Mouse (Mus musculus): ENCODE results near the gene Lbx1. TPM values are rescaled to one million over a fixed set of nuclear protein-coding genes. Genes with fewer than 3 reads are reported as not detected.

Gene Lbx1
- polyA plus RNA-seq, 1 experiment from 2014 or later, result not detected

- Histone ChIP-seq H3K4me3 (replicated peaks; ENCODE audit: low read length) (no peak overlapping the region), H3K27me3 (replicated peaks; ENCODE audit: control insufficient read depth, insufficient read depth, low read length) (peaks cover 65% of the 10 kb centered on the region), H3K9me3 (ENCODE audit: control insufficient read depth, low read length) (no peaks in the 10 kb centered on the region), H3K9ac (replicated peaks; ENCODE audit: low read depth, low read length) (no peak overlapping the region), H3K27ac (ENCODE audit: low read length) (no peak overlapping the region), H3K4me2 (ENCODE audit: low read length) (no peak overlapping the region), H3K36me3 (ENCODE audit: control insufficient read depth, insufficient read depth) (no peaks in the 10 kb centered on the region), H3K4me1 (replicated peaks; ENCODE audit: control insufficient read depth, insufficient read depth, low read length) (no peaks in the 10 kb centered on the region)
- WGBS, result 1% methylated on average over 29 of the region's 29 CpGs
- no peak for ATAC-seq
These were observed 8.5 kb upstream of the Lbx1 start for GRCm38 (mm10) chr19:45243918-45244700.

- no peak overlapping the region for H3K9ac ChIP-seq (replicated peaks; ENCODE audit: low read depth, low read length)
- H3K27me3 ChIP-seq (replicated peaks; ENCODE audit: control insufficient read depth, insufficient read depth, low read length), result peaks cover 74% of the 10 kb centered on the region
- H3K9me3 ChIP-seq (ENCODE audit: control insufficient read depth, low read length), result no peaks in the 10 kb centered on the region
- no peak overlapping the region for H3K4me3 ChIP-seq (replicated peaks; ENCODE audit: low read length)
- WGBS, result under 1% methylated on average over 5 of the region's 5 CpGs
- no peaks in the 10 kb centered on the region for H3K36me3 ChIP-seq (ENCODE audit: control insufficient read depth, insufficient read depth)
- H3K4me1 ChIP-seq (replicated peaks; ENCODE audit: control insufficient read depth, insufficient read depth, low read length), result no peaks in the 10 kb centered on the region
- no peak overlapping the region for H3K27ac ChIP-seq (ENCODE audit: low read length)
- H3K4me2 ChIP-seq (ENCODE audit: low read length), result no peak overlapping the region
- no peak for ATAC-seq
These were observed 7.6 kb upstream of the Lbx1 start for GRCm38 (mm10) chr19:45243264-45243602.

- no peak overlapping the region for H3K9ac ChIP-seq (replicated peaks; ENCODE audit: low read depth, low read length)
- no peaks in the 10 kb centered on the region for H3K4me1 ChIP-seq (replicated peaks; ENCODE audit: control insufficient read depth, insufficient read depth, low read length)
- no peaks in the 10 kb centered on the region for H3K9me3 ChIP-seq (ENCODE audit: control insufficient read depth, low read length)
- no peak overlapping the region for H3K27ac ChIP-seq (ENCODE audit: low read length)
- ATAC-seq, result no peak
- no peak overlapping the region for H3K4me2 ChIP-seq (ENCODE audit: low read length)
- H3K36me3 ChIP-seq (ENCODE audit: control insufficient read depth, insufficient read depth), result no peaks in the 10 kb centered on the region
- peaks cover 80% of the 10 kb centered on the region for H3K27me3 ChIP-seq (replicated peaks; ENCODE audit: control insufficient read depth, insufficient read depth, low read length)
- WGBS, result under 1% methylated on average over 23 of the region's 23 CpGs
- no peak overlapping the region for H3K4me3 ChIP-seq (replicated peaks; ENCODE audit: low read length)
These were observed 7.0 kb upstream of the Lbx1 start for GRCm38 (mm10) chr19:45242348-45243263.

GRCm38 (mm10) chr19:45242017-45242347 is 6.4 kb upstream of the Lbx1 start:
- Histone ChIP-seq H3K4me1 (replicated peaks; ENCODE audit: control insufficient read depth, insufficient read depth, low read length) (no peaks in the 10 kb centered on the region), H3K9me3 (ENCODE audit: control insufficient read depth, low read length) (no peaks in the 10 kb centered on the region), H3K27me3 (replicated peaks; ENCODE audit: control insufficient read depth, insufficient read depth, low read length) (peaks cover 86% of the 10 kb centered on the region), H3K36me3 (ENCODE audit: control insufficient read depth, insufficient read depth) (no peaks in the 10 kb centered on the region), H3K4me2 (ENCODE audit: low read length) (no peak overlapping the region), H3K4me3 (replicated peaks; ENCODE audit: low read length) (no peak overlapping the region), H3K9ac (replicated peaks; ENCODE audit: low read depth, low read length) (no peak overlapping the region), H3K27ac (ENCODE audit: low read length) (no peak overlapping the region)
- 4% methylated on average over 4 of the region's 4 CpGs for WGBS
- no peak for ATAC-seq

- no peak for ATAC-seq
- 0% methylated on average over 2 of the region's 2 CpGs for WGBS
- no peaks in the 10 kb centered on the region for H3K9me3 ChIP-seq (ENCODE audit: control insufficient read depth, low read length)
These were observed 4.4 kb upstream of the Lbx1 start for GRCm38 (mm10) chr19:45240026-45240425.

GRCm38 (mm10) chr19:45239191-45239590 is 3.6 kb upstream of the Lbx1 start:
- ATAC-seq, result no peak
- Histone ChIP-seq H3K9ac (replicated peaks; ENCODE audit: low read depth, low read length) (no peak overlapping the region), H3K4me2 (ENCODE audit: low read length) (no peak overlapping the region), H3K4me1 (replicated peaks; ENCODE audit: control insufficient read depth, insufficient read depth, low read length) (peaks cover 19% of the 10 kb centered on the region), H3K9me3 (ENCODE audit: control insufficient read depth, low read length) (no peaks in the 10 kb centered on the region), H3K4me3 (replicated peaks; ENCODE audit: low read length) (no peak overlapping the region), H3K36me3 (ENCODE audit: control insufficient read depth, insufficient read depth) (no peaks in the 10 kb centered on the region), H3K27ac (ENCODE audit: low read length) (no peak overlapping the region), H3K27me3 (replicated peaks; ENCODE audit: control insufficient read depth, insufficient read depth, low read length) (peaks cover 89% of the 10 kb centered on the region)
- 10% methylated on average over 1 of the region's 1 CpGs for WGBS

More at GRCm38 (mm10) chr19:45240026-45240425, 4.4 kb upstream of the Lbx1 start:
- Histone ChIP-seq H3K4me2 (ENCODE audit: low read length) (no peak overlapping the region), H3K4me1 (replicated peaks; ENCODE audit: control insufficient read depth, insufficient read depth, low read length) (peaks cover 16% of the 10 kb centered on the region), H3K36me3 (ENCODE audit: control insufficient read depth, insufficient read depth) (no peaks in the 10 kb centered on the region), H3K27ac (ENCODE audit: low read length) (no peak overlapping the region), H3K27me3 (replicated peaks; ENCODE audit: control insufficient read depth, insufficient read depth, low read length) (peaks cover 89% of the 10 kb centered on the region), H3K9ac (replicated peaks; ENCODE audit: low read depth, low read length) (no peak overlapping the region), H3K4me3 (replicated peaks; ENCODE audit: low read length) (no peak overlapping the region)

GRCm38 (mm10) chr19:45237665-45238209 is 2.1 kb upstream of the Lbx1 start:
- no peak overlapping the region for H3K4me3 ChIP-seq (replicated peaks; ENCODE audit: low read length)
- H3K27ac ChIP-seq (ENCODE audit: low read length), result no peak overlapping the region
- WGBS, result 0% methylated on average over 3 of the region's 3 CpGs

GRCm38 (mm10) chr19:45237099-45237498 is 1.5 kb upstream of the Lbx1 start:
- Histone ChIP-seq H3K27ac (ENCODE audit: low read length) (no peak overlapping the region), H3K4me2 (ENCODE audit: low read length) (no peak overlapping the region), H3K4me1 (replicated peaks; ENCODE audit: control insufficient read depth, insufficient read depth, low read length) (peaks cover 19% of the 10 kb centered on the region), H3K9ac (replicated peaks; ENCODE audit: low read depth, low read length) (no peak overlapping the region), H3K4me3 (replicated peaks; ENCODE audit: low read length) (no peak overlapping the region), H3K27me3 (replicated peaks; ENCODE audit: control insufficient read depth, insufficient read depth, low read length) (peaks cover 77% of the 10 kb centered on the region), H3K9me3 (ENCODE audit: control insufficient read depth, low read length) (no peaks in the 10 kb centered on the region), H3K36me3 (ENCODE audit: control insufficient read depth, insufficient read depth) (no peaks in the 10 kb centered on the region)
- WGBS, result under 1% methylated on average over 8 of the region's 8 CpGs
- no peak for ATAC-seq

More at GRCm38 (mm10) chr19:45237665-45238209, 2.1 kb upstream of the Lbx1 start:
- Histone ChIP-seq H3K36me3 (ENCODE audit: control insufficient read depth, insufficient read depth) (no peaks in the 10 kb centered on the region), H3K4me2 (ENCODE audit: low read length) (no peak overlapping the region), H3K4me1 (replicated peaks; ENCODE audit: control insufficient read depth, insufficient read depth, low read length) (peaks cover 19% of the 10 kb centered on the region), H3K9ac (replicated peaks; ENCODE audit: low read depth, low read length) (no peak overlapping the region), H3K9me3 (ENCODE audit: control insufficient read depth, low read length) (no peaks in the 10 kb centered on the region), H3K27me3 (replicated peaks; ENCODE audit: control insufficient read depth, insufficient read depth, low read length) (peaks cover 82% of the 10 kb centered on the region)
- no peak for ATAC-seq

- Histone ChIP-seq H3K9me3 (ENCODE audit: control insufficient read depth, low read length) (no peaks in the 10 kb centered on the region), H3K36me3 (ENCODE audit: control insufficient read depth, insufficient read depth) (no peaks in the 10 kb centered on the region), H3K4me2 (ENCODE audit: low read length) (0 out of 2 replicates have a peak overlapping the region, but pooled peaks have one; percentile 9), H3K27ac (ENCODE audit: low read length) (no peak overlapping the region), H3K4me1 (replicated peaks; ENCODE audit: control insufficient read depth, insufficient read depth, low read length) (peaks cover 19% of the 10 kb centered on the region), H3K27me3 (replicated peaks; ENCODE audit: control insufficient read depth, insufficient read depth, low read length) (peaks cover 71% of the 10 kb centered on the region), H3K9ac (replicated peaks; ENCODE audit: low read depth, low read length) (no peak overlapping the region), H3K4me3 (replicated peaks; ENCODE audit: low read length) (no peak overlapping the region; the same call in 1 of the 2 replicates)
- 1% methylated on average over 38 of the region's 39 CpGs for WGBS
- peak; percentile 26; the same call in 1 of the 2 replicates for ATAC-seq
These were observed 841 bp upstream of the Lbx1 start for GRCm38 (mm10) chr19:45236363-45236942.
